Mouse (Mus musculus): ENCODE measurements around the gene Sat2. TPM values are rescaled to one million over a fixed set of nuclear protein-coding genes. Genes with fewer than 3 reads are reported as not detected.
A peak's percentile ranks its signal among the peaks of the same experiment; 100 is the strongest.

Gene Sat2
- polyA plus RNA-seq, 2 experiments, result 16.5 to 21.1 TPM

DNA sequence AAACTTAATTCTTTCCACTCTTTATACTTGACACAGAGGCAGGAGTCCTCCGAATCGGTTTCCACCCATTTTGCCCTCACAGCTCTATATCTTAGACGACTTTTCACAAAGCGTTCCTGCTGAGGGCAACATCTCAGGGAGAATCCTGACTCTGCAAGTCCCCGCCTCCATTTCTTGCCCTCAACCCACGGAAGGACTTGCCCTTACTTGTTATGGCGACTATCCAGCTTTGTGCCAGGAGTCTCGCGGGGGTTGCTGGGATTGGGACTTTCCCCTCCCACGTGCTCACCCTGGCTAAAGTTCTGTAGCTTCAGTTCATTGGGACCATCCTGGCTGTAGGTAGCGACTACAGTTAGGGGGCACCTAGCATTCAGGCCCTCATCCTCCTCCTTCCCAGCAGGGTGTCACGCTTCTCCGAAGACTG is 41.7 kb upstream of the Sat2 start, which contains the start of the genes Wrap53 and Trp53:
Gene Wrap53 (minus strand): TSS at position 165 of the 424 bp plus-strand sequence.
Gene Trp53 (plus strand): TSS at position 269 of the 424 bp plus-strand sequence.
- H3K4me2 ChIP-seq (replicated peaks; ENCODE audit: low read depth, low read length, severe bottlenecking), result peak within 1 kb of the TSS; percentile 73
- peaks cover 24% of the 10 kb centered on the region for H3K36me3 ChIP-seq (ENCODE audit: control insufficient read depth, insufficient read depth, low read length)
- H3K27me3 ChIP-seq (ENCODE audit: control insufficient read depth, insufficient read depth, low read length), result no peaks in the 10 kb centered on the region
- no peaks in the 10 kb centered on the region for H3K9me3 ChIP-seq (ENCODE audit: control insufficient read depth, low read length)
- H3K4me3 ChIP-seq (replicated peaks; ENCODE audit: low read length), result peak within 1 kb of the TSS; percentile 83
- TF ChIP-seq POLR2A (IDR thresholded peaks at IDR 0.05; ENCODE audit: borderline replicate concordance, extremely low read depth, insufficient read depth, insufficient read length), result peak; percentile 56; the same call in 1 of the 2 replicates
- peak within 1 kb of the TSS; percentile 90 for H3K27ac ChIP-seq (replicated peaks; ENCODE audit: low read depth, low read length)
- DNase-seq (ENCODE audit: low spot score), result peak; percentile 96
- peak within 1 kb of the TSS; percentile 81 for H3K9ac ChIP-seq (ENCODE audit: low read depth, low read length, severe bottlenecking)
- peak; percentile 67 for ATAC-seq (ENCODE audit: low FRiP score, low read depth)
- under 1% methylated on average over 13 of the region's 13 CpGs for WGBS
- peaks cover 23% of the 10 kb centered on the region for H3K4me1 ChIP-seq (ENCODE audit: control insufficient read depth, insufficient read depth, low read length)

DNA sequence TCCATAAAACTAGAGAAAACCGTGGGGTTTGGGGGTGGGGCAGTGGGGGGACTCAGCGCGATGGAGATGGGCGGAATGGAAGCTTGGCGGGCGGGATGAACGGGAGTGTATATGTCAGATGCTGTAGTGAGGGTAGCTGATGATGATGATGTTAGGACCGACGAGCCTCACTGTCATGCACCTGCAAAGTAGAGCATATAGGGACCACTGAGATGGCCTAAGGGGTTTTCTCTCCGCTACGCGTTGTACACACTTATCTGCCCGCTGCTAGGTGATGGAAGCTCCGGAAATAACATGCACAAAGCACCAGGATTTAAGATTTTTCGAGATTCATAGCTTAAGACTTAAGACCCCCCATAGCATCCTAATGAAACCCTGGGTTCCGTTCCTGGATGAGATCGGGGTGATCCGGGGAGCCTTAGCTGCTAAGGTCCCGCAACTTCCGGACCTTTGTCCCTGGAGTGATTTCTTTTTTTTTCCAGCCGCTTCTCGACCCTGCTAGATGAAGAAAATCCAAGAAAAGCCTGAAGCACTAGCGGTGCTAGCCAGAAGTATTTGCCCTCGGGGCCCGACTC is 41.2 kb upstream of the Sat2 start:
- peak overlapping the region; percentile 73 for H3K4me2 ChIP-seq (replicated peaks; ENCODE audit: low read depth, low read length, severe bottlenecking)
- H3K9me3 ChIP-seq (ENCODE audit: control insufficient read depth, low read length), result no peaks in the 10 kb centered on the region
- H3K27ac ChIP-seq (replicated peaks; ENCODE audit: low read depth, low read length), result peak overlapping the region; percentile 90
- no peak for ATAC-seq (ENCODE audit: low FRiP score, low read depth)
- H3K9ac ChIP-seq (ENCODE audit: low read depth, low read length, severe bottlenecking), result peak overlapping the region; percentile 81
- TF ChIP-seq POLR2A (IDR thresholded peaks at IDR 0.05; ENCODE audit: borderline replicate concordance, extremely low read depth, insufficient read depth, insufficient read length), result no peak
- H3K4me1 ChIP-seq (ENCODE audit: control insufficient read depth, insufficient read depth, low read length), result peaks cover 23% of the 10 kb centered on the region
- peaks cover 20% of the 10 kb centered on the region for H3K36me3 ChIP-seq (ENCODE audit: control insufficient read depth, insufficient read depth, low read length)
- WGBS, result 0% methylated on average over 25 of the region's 25 CpGs
- no peaks in the 10 kb centered on the region for H3K27me3 ChIP-seq (ENCODE audit: control insufficient read depth, insufficient read depth, low read length)
- no peak for DNase-seq (ENCODE audit: low spot score)
- H3K4me3 ChIP-seq (replicated peaks; ENCODE audit: low read length), result peak overlapping the region; percentile 83

DNA sequence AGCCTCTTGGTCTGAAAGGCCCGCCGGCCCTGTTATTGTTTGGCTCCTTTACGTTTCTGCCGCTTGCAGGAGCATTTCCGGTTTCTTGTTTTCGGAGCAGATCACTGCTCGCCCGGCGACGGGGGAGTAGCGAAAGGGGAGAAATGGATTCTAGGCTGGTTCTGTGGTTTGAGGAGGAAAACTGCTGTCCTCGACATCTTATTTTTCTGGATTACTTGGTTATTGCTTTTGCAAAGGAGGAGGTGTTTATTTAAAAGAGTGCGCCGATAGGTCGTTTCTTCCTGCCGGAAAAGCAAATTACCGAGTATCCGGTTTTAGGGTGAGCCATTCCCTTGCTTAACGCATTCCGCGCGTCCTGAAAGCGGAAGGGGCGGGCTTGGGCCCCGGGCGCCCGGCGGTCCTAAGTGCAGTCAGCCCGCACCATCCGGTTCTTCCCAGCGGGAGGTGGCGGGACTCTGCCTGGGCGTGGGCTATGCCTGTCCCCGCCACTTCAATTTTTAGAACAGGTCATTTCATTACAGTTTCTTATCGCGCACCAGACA is 40.6 kb upstream of the Sat2 start:
- DNase-seq (ENCODE audit: low spot score) (peak; percentile 96), ATAC-seq (ENCODE audit: low FRiP score, low read depth) (peak; percentile 83)
- Histone ChIP-seq H3K27ac (replicated peaks; ENCODE audit: low read depth, low read length) (peak overlapping the region; percentile 90), H3K36me3 (ENCODE audit: control insufficient read depth, insufficient read depth, low read length) (peaks cover 22% of the 10 kb centered on the region), H3K9me3 (ENCODE audit: control insufficient read depth, low read length) (no peaks in the 10 kb centered on the region), H3K27me3 (ENCODE audit: control insufficient read depth, insufficient read depth, low read length) (no peaks in the 10 kb centered on the region), H3K4me3 (replicated peaks; ENCODE audit: low read length) (peak overlapping the region; percentile 83), H3K4me1 (ENCODE audit: control insufficient read depth, insufficient read depth, low read length) (peaks cover 23% of the 10 kb centered on the region), H3K9ac (ENCODE audit: low read depth, low read length, severe bottlenecking) (peak overlapping the region; percentile 81), H3K4me2 (replicated peaks; ENCODE audit: low read depth, low read length, severe bottlenecking) (peak overlapping the region; percentile 73)
- TF ChIP-seq POLR2A (IDR thresholded peaks at IDR 0.05; ENCODE audit: borderline replicate concordance, extremely low read depth, insufficient read depth, insufficient read length), result peak; percentile 43; the same call in 1 of the 2 replicates
- WGBS, result under 1% methylated on average over 36 of the region's 36 CpGs

DNA sequence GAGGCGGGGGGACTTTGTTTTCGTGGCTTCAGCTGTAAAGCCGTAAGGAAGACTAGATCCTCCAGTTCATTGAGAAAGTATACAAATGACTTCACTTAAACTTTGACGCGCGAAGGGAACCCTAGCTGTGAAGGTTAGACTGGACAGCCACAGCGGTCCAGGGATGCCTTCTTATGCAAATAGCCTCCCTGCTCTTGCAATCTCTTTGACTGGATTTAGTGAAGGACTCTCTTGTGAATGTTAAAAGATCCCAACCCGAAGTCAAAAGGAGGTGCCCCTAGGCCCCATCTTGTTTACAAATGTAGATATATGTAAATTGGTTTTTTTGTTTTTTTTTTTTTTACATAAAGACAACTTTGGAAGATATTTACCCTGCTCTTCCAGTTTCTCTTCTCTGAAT is 40.0 kb upstream of the Sat2 start:
- peaks cover 24% of the 10 kb centered on the region for H3K36me3 ChIP-seq (ENCODE audit: control insufficient read depth, insufficient read depth, low read length)
- ATAC-seq (ENCODE audit: low FRiP score, low read depth) (no peak), DNase-seq (ENCODE audit: low spot score) (no peak)
- H3K4me1 ChIP-seq (ENCODE audit: control insufficient read depth, insufficient read depth, low read length), result peaks cover 23% of the 10 kb centered on the region
- peak overlapping the region; percentile 90 for H3K27ac ChIP-seq (replicated peaks; ENCODE audit: low read depth, low read length)
- under 1% methylated on average over 8 of the region's 8 CpGs for WGBS
- H3K4me2 ChIP-seq (replicated peaks; ENCODE audit: low read depth, low read length, severe bottlenecking), result peak overlapping the region; percentile 73
- H3K27me3 ChIP-seq (ENCODE audit: control insufficient read depth, insufficient read depth, low read length), result no peaks in the 10 kb centered on the region
- no peak for TF ChIP-seq POLR2A (IDR thresholded peaks at IDR 0.05; ENCODE audit: borderline replicate concordance, extremely low read depth, insufficient read depth, insufficient read length)
- peak overlapping the region; percentile 83 for H3K4me3 ChIP-seq (replicated peaks; ENCODE audit: low read length)
- no peaks in the 10 kb centered on the region for H3K9me3 ChIP-seq (ENCODE audit: control insufficient read depth, low read length)
- peak overlapping the region; percentile 81 for H3K9ac ChIP-seq (ENCODE audit: low read depth, low read length, severe bottlenecking)

DNA sequence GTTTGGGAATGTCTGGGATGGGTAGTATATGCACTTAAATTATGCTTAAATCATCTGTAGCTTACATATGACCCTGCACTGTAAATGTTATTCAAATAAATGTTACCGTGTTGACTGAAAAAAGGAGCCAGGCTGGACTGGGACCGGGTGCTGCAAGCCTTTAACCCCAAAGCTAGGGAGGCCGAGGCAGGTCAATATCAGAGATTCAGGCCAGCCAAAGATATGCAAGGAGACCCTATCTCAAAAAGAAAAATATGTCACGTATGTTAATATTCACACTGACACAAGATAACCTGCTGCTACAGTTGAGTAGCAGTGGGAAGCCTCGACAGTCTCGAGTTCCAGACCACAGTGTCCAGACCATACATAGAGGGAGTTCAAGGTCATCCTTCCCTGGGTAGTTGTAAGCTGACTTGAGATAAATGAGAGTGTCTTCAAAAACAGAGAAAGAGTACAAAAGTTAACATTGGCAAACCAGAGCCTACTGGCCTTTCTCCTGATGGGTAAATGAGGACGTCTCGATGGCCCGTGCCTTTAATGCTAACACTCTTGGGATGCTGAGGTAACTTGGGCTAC is 39.5 kb upstream of the Sat2 start:
- H3K4me2 ChIP-seq (replicated peaks; ENCODE audit: low read depth, low read length, severe bottlenecking), result peak overlapping the region; percentile 73
- H3K4me3 ChIP-seq (replicated peaks; ENCODE audit: low read length), result peak overlapping the region; percentile 83
- peak overlapping the region; percentile 81 for H3K9ac ChIP-seq (ENCODE audit: low read depth, low read length, severe bottlenecking)
- WGBS, result 69% methylated on average over 9 of the region's 9 CpGs
- no peak for DNase-seq (ENCODE audit: low spot score)
- TF ChIP-seq POLR2A (IDR thresholded peaks at IDR 0.05; ENCODE audit: borderline replicate concordance, extremely low read depth, insufficient read depth, insufficient read length), result no peak
- no peaks in the 10 kb centered on the region for H3K9me3 ChIP-seq (ENCODE audit: control insufficient read depth, low read length)
- no peak for ATAC-seq (ENCODE audit: low FRiP score, low read depth)
- peaks cover 18% of the 10 kb centered on the region for H3K4me1 ChIP-seq (ENCODE audit: control insufficient read depth, insufficient read depth, low read length)
- H3K27me3 ChIP-seq (ENCODE audit: control insufficient read depth, insufficient read depth, low read length), result no peaks in the 10 kb centered on the region
- peaks cover 25% of the 10 kb centered on the region for H3K36me3 ChIP-seq (ENCODE audit: control insufficient read depth, insufficient read depth, low read length)
- no peak overlapping the region for H3K27ac ChIP-seq (replicated peaks; ENCODE audit: low read depth, low read length)
